Mouse (Mus musculus): ENCODE data around the gene D2hgdh.

The D2hgdh gene

GRCm38 (mm10) chr1:93824609-93825008 is at the start of gene D2hgdh:
Gene D2hgdh (plus strand): TSS chr1:93824909.
- no peak for DNase-seq

- no peak for DNase-seq
These were observed 48.0 kb upstream of the D2hgdh start for GRCm38 (mm10) chr1:93776686-93777085.

GRCm38 (mm10) chr1:93786912-93787311 is 37.8 kb upstream of the D2hgdh start:
- DNase-seq = peak; percentile 23

GRCm38 (mm10) chr1:93794526-93794925 is 30.2 kb upstream of the D2hgdh start:
- no peak for DNase-seq

GRCm38 (mm10) chr1:93795886-93796285 is 28.8 kb upstream of the D2hgdh start:
- no peak for DNase-seq

GRCm38 (mm10) chr1:93800670-93801503 is 23.8 kb upstream of the D2hgdh start:
- no peak for DNase-seq

GRCm38 (mm10) chr1:93801741-93802238 is 22.9 kb upstream of the D2hgdh start, which contains the start of gene Dtymk:
Gene Dtymk (minus strand): TSS chr1:93801934.
- peak; percentile 95 for DNase-seq

- DNase-seq = no peak
These were observed 21.9 kb upstream of the D2hgdh start for GRCm38 (mm10) chr1:93802771-93803170.

- peak; percentile 100 for DNase-seq
These were observed 20.9 kb upstream of the D2hgdh start, which contains the start of gene Ing5 for GRCm38 (mm10) chr1:93803556-93804507. Gene Ing5 (plus strand): TSS chr1:93803965.

- DNase-seq = no peak
These were observed 19.9 kb upstream of the D2hgdh start for GRCm38 (mm10) chr1:93804818-93805217.

- DNase-seq = no peak
These were observed 19.3 kb upstream of the D2hgdh start for GRCm38 (mm10) chr1:93805221-93805951.

GRCm38 (mm10) chr1:93808871-93809270 is 15.8 kb upstream of the D2hgdh start:
- DNase-seq = no peak

GRCm38 (mm10) chr1:93810011-93810410 is 14.7 kb upstream of the D2hgdh start:
- DNase-seq = no peak

GRCm38 (mm10) chr1:93811495-93812039 is 13.1 kb upstream of the D2hgdh start:
- no peak for DNase-seq

- DNase-seq = no peak
These were observed 6.7 kb upstream of the D2hgdh start for GRCm38 (mm10) chr1:93817823-93818532.

- DNase-seq = no peak
These were observed 6.0 kb upstream of the D2hgdh start for GRCm38 (mm10) chr1:93818722-93819121.

GRCm38 (mm10) chr1:93823796-93824495 is 763 bp upstream of the D2hgdh start:
- no peak for DNase-seq

- peak; percentile 96 for DNase-seq
These were observed 481 bp downstream of the D2hgdh start for GRCm38 (mm10) chr1:93825105-93825674.

- no peak for DNase-seq
These were observed 1.2 kb downstream of the D2hgdh start for GRCm38 (mm10) chr1:93825771-93826539.

- no peak for DNase-seq
These were observed 1.8 kb downstream of the D2hgdh start for GRCm38 (mm10) chr1:93826540-93826835.
